Mouse (Mus musculus): ENCODE data around the gene Dock2. TPM values are rescaled to one million over a fixed set of nuclear protein-coding genes. Genes with fewer than 3 reads are reported as not detected.

Gene Dock2
- polyA plus RNA-seq, 1 experiment, result 0.56 TPM

DNA sequence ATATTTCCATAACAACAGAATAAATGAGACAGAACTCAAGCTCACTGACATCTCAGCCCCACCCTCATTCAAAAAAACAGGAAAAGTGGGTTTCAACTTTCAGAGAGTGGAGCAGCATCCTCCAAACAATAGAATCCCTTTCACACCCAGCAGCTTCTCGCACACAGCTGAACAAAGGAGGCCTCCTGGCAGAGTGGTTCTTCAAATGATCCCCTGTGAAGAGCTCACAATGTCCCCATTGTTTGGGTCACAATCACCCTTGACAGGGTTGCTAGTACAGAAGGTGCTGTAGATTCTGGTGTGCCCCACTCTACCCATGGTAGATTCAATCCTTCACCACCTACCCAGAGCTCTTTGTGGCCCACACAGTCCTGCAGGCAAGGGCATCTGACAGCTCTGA lies 44.7 kb downstream of the Dock2 start:
- TF ChIP-seq CTCF (IDR thresholded peaks at IDR 0.05; ENCODE audit: borderline replicate concordance, insufficient read depth, low read length) (no peak), POLR2A (IDR thresholded peaks at IDR 0.05; ENCODE audit: low read depth, low read length) (no peak)
- Histone ChIP-seq H3K4me1 (ENCODE audit: control insufficient read depth, insufficient read depth, low read length) (no peaks in the 10 kb centered on the region), H3K4me3 (ENCODE audit: insufficient read depth, low read length) (no peak overlapping the region), H3K27ac (ENCODE audit: insufficient read depth, low read length) (no peak overlapping the region)

DNA sequence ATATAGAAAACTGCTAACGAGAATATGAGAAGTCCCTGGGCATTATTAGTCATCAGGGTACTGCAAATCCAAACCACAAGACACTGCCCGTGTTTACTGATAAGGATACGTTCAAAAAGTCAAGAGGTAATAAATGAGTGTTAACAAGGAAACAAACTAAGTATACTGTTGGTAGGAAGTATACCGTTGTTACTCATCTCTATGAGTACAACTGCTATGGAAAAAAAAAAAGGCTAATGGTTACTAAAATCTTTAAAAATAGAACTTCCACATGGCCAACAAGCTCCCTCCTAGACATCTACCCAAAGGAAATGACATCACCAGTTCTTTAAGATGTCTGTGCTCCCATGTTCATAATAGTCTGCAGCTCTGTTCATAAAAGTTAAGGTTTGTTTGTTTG lies 46.5 kb downstream of the Dock2 start:
- no peak overlapping the region for H3K4me3 ChIP-seq (ENCODE audit: insufficient read depth, low read length)
- H3K4me1 ChIP-seq (ENCODE audit: control insufficient read depth, insufficient read depth, low read length), result no peaks in the 10 kb centered on the region
- TF ChIP-seq CTCF (IDR thresholded peaks at IDR 0.05; ENCODE audit: borderline replicate concordance, insufficient read depth, low read length) (no peak), POLR2A (IDR thresholded peaks at IDR 0.05; ENCODE audit: low read depth, low read length) (no peak)
- H3K27ac ChIP-seq (ENCODE audit: insufficient read depth, low read length), result no peak overlapping the region

DNA sequence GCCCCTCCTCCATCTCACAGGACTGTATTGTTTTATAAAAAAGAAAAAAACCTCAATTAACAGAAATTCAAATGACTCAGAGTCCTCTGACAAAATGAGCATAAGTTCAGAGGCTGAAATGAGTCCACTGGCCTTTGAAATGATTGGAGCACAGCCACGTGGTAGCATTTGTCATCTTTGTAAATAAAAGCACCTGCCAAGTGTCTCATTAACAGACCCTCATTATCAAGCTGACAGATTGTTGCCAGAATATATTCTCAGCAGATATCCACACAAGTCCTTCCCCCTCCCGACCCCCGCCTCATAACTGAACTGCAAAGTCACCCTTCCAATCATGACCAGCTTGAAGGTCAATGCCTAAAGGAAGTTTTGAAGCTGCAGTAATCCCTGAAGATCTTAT lies 49.7 kb downstream of the Dock2 start:
- Histone ChIP-seq H3K4me1 (ENCODE audit: control insufficient read depth, insufficient read depth, low read length) (no peaks in the 10 kb centered on the region), H3K4me3 (ENCODE audit: insufficient read depth, low read length) (no peak overlapping the region), H3K27ac (ENCODE audit: insufficient read depth, low read length) (no peak overlapping the region)
- TF ChIP-seq POLR2A (IDR thresholded peaks at IDR 0.05; ENCODE audit: low read depth, low read length), result no peak
- TF ChIP-seq CTCF (IDR thresholded peaks at IDR 0.05; ENCODE audit: borderline replicate concordance, insufficient read depth, low read length), result no peak

DNA sequence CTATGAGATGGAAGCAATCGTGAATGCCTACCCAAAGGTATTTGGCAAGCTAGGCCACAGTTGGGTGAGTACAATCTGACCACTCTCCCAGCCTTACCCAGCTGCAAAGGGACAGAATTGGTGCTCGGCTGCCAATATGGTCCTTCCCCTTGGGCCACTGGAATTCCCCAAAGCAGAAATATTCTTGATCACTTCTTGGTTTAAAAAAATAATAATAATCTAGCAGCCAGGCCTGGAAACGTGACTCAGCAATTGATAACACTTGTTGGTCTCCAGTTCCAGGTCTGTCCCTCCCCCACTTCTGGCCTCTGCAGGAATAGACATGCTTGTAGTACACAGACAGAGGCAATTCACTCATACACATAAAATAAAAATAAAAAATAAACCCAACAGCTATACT lies 56.2 kb downstream of the Dock2 start:
- H3K4me3 ChIP-seq (ENCODE audit: insufficient read depth, low read length), result no peak overlapping the region
- no peak overlapping the region for H3K27ac ChIP-seq (ENCODE audit: insufficient read depth, low read length)
- H3K4me1 ChIP-seq (ENCODE audit: control insufficient read depth, insufficient read depth, low read length), result no peaks in the 10 kb centered on the region
- no peak for TF ChIP-seq POLR2A (IDR thresholded peaks at IDR 0.05; ENCODE audit: low read depth, low read length)
- no peak for TF ChIP-seq CTCF (IDR thresholded peaks at IDR 0.05; ENCODE audit: borderline replicate concordance, insufficient read depth, low read length)

DNA sequence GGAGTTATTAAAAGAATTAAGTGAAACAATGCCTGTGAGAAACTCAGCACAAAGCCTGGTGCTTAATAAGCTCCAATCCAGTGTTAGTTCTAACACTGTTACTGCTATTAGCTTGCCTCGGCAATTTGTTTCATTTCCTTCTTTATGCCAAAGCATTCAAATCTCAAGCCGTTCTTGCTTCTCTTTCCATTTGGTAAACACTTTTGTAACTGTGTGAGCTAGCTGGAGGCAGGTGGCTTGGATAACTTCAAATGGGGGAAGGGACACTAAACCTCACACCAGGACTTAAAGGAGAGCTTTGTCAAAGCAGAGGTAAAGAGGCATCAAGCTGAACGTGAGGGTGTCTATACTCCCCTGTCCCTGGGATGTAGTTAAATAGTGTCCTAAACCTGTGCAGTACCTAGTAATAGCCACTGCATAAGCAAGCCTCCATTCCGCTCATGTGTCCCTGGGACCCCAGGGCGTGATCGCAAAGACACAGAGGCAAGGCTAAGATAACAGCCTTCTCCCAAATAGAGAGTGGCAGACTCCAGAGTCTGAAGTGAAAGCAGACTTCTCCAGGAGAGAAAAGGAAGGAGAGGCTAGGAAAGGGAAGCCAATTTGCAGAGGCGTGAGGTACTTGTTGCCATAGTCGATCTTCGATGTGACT lies 56.9 kb downstream of the Dock2 start:
- no peak for TF ChIP-seq POLR2A (IDR thresholded peaks at IDR 0.05; ENCODE audit: low read depth, low read length)
- TF ChIP-seq CTCF (IDR thresholded peaks at IDR 0.05; ENCODE audit: borderline replicate concordance, insufficient read depth, low read length), result no peak
- no peak overlapping the region for H3K4me3 ChIP-seq (ENCODE audit: insufficient read depth, low read length)
- H3K27ac ChIP-seq (ENCODE audit: insufficient read depth, low read length), result no peak overlapping the region
- no peaks in the 10 kb centered on the region for H3K4me1 ChIP-seq (ENCODE audit: control insufficient read depth, insufficient read depth, low read length)

DNA sequence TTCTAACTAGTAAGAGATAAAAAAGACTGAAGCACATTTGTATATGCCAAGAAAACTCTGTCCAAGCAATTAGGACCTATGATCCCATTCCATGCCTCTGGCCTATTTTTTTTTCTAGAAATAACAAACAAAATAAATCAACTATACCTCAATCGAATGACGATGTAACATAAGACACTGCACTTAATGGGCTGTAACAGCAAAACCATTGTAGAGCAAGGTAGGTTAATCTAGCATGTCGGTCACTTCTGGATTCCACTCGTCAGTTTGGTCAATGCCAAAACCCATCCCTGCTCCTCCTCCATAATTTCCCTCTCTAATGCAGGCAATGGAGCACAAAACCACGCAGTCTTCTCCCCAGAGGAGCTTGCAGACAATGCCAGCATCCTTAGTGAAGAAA lies 70.3 kb downstream of the Dock2 start:
- no peak overlapping the region for H3K4me3 ChIP-seq (ENCODE audit: insufficient read depth, low read length)
- no peaks in the 10 kb centered on the region for H3K4me1 ChIP-seq (ENCODE audit: control insufficient read depth, insufficient read depth, low read length)
- no peak for TF ChIP-seq POLR2A (IDR thresholded peaks at IDR 0.05; ENCODE audit: low read depth, low read length)
- H3K27ac ChIP-seq (ENCODE audit: insufficient read depth, low read length), result no peak overlapping the region

DNA sequence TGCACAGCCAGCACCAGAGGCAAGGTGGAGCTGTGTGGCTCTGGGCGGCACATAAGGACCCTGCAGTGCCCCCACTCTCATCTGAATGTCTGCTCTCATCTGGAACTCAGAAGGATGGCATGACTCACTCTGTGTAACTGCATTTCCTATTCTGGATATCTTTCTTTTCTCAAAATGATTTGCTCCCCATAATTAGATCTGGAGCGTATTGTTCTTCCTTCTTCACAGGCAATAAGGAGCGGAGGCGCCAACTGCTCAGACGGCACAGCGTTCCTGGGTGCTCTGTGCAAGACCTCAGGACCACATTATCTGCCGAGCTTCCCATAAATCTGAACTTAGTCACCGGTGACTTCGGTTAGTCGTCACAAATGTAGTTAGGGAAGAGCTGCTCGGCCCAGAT lies 75.4 kb downstream of the Dock2 start:
- Histone ChIP-seq H3K27ac (ENCODE audit: insufficient read depth, low read length) (no peak overlapping the region), H3K4me1 (ENCODE audit: control insufficient read depth, insufficient read depth, low read length) (no peaks in the 10 kb centered on the region), H3K4me3 (ENCODE audit: insufficient read depth, low read length) (no peak overlapping the region)
- TF ChIP-seq CTCF (IDR thresholded peaks at IDR 0.05; ENCODE audit: borderline replicate concordance, insufficient read depth, low read length) (no peak), POLR2A (IDR thresholded peaks at IDR 0.05; ENCODE audit: low read depth, low read length) (no peak)

DNA sequence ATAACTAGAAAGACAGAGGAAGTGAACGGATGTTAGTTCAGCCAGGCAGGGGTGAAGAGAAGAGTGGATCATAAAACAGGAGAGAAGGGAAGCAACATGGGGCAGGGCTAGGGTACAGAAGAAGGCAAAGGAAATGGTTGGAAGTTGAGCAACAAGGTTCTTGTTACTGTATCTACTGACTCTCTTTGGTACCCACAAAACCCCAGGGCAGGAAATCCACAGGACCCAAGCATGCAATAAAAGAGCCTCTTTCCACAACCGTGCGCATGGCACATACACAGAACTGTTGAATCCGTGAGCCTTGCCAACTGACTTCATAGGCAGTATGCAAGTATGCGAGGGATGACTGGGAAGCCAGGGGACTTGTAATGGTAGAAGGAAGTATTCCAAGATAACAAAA lies 76.3 kb downstream of the Dock2 start:
- Histone ChIP-seq H3K27ac (ENCODE audit: insufficient read depth, low read length) (no peak overlapping the region), H3K4me3 (ENCODE audit: insufficient read depth, low read length) (no peak overlapping the region), H3K4me1 (ENCODE audit: control insufficient read depth, insufficient read depth, low read length) (no peaks in the 10 kb centered on the region)
- TF ChIP-seq CTCF (IDR thresholded peaks at IDR 0.05; ENCODE audit: borderline replicate concordance, insufficient read depth, low read length) (no peak), POLR2A (IDR thresholded peaks at IDR 0.05; ENCODE audit: low read depth, low read length) (no peak)

DNA sequence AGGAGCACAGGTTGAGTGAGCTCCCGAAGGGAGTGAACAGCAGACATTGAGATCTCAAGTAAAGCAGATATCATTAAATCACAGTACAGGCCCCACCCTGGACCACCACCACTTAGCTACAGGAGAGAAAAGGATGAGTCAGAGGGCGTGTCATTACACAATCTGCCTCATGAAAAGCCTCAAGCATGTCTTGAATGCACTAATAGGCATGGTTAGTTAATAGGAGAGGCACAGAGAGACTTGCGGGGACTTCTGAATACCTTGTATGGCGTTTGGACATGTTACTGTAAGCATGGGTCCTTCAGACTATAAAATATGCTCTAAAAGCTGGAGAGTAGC lies 78.6 kb downstream of the Dock2 start:
- Histone ChIP-seq H3K4me3 (ENCODE audit: insufficient read depth, low read length) (no peak overlapping the region), H3K4me1 (ENCODE audit: control insufficient read depth, insufficient read depth, low read length) (no peaks in the 10 kb centered on the region), H3K27ac (ENCODE audit: insufficient read depth, low read length) (no peak overlapping the region)
- no peak for TF ChIP-seq POLR2A (IDR thresholded peaks at IDR 0.05; ENCODE audit: low read depth, low read length)
- no peak for TF ChIP-seq CTCF (IDR thresholded peaks at IDR 0.05; ENCODE audit: borderline replicate concordance, insufficient read depth, low read length)

DNA sequence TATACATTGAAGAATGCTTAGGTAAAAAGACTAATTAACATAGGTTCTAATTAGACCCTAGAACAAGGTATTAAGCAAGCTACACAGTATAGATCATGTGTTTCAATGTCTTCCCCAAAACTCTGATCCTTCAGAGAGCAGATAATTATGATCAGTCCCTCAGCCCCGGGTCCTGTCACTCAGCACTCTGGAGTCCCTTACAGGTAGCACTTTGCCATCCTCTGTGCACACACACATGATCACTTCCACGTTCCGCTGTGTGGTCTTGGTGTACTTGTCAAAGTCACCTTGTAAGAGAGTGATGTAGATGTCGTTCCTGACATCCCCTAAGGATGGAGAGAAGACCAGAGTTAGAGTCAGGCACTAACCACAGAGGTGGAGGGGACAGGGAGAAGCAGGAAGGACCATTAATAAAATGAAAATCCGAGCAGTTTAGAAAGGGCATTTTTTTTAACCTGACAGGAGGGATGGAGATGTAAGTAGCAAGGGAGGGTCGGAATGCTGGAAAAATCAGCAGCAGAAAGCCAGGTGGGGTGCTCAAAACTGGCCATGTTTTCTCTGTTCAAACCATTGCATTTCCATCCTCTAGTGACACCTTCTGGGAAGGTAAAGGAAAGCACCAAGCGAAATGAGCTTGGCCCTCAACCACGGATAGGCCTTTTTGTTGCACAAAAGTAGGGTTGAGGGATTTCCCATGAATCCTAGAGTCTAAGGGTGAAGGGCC lies 79.1 kb downstream of the Dock2 start:
- Histone ChIP-seq H3K4me1 (ENCODE audit: control insufficient read depth, insufficient read depth, low read length) (no peaks in the 10 kb centered on the region), H3K4me3 (ENCODE audit: insufficient read depth, low read length) (no peak overlapping the region), H3K27ac (ENCODE audit: insufficient read depth, low read length) (no peak overlapping the region)
- no peak for TF ChIP-seq CTCF (IDR thresholded peaks at IDR 0.05; ENCODE audit: borderline replicate concordance, insufficient read depth, low read length)
- TF ChIP-seq POLR2A (IDR thresholded peaks at IDR 0.05; ENCODE audit: low read depth, low read length), result no peak

All from embryonic fibroblast, embryonic 13.5 days (primary cell).